Mouse (Mus musculus): Measurements from ENCODE around the gene Lama4.

DNA sequence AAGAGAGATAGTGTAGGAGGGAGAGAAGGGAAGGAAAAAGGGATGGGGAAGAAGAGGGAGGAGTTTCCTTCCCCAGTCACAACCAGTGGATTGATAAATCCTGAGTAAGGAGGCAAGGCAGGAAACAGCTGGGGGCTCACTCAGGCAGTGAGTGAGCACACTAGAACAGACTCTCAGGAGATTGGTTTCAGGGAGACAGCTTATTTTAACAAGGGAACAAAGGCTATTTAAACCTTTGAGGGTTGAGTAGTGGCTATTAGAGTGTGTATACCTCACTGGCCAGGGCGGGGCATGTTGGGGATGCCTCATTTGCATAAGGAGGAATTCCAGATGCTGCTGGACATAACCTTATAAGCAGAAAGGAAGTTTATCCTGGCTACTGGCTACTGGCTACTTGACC, 27.5 kb downstream of the Lama4 start:
- TF ChIP-seq CTCF (IDR thresholded peaks at IDR 0.05; ENCODE audit: borderline replicate concordance, control insufficient read depth, extremely low read depth, insufficient read depth, low read length, poor library complexity) (no peak), POLR2A (IDR thresholded peaks at IDR 0.05; ENCODE audit: control insufficient read depth, extremely low read depth, insufficient read depth, low read length, poor library complexity) (no peak)
